Mouse (Mus musculus): ENCODE measurements at regions not wholly inside any gene's neighbourhood (a gene's known extent, or its start where the extent isn't known, plus 50 kb on each side); places are given as distances from the start of the nearest gene placed in this dataset.

- no peaks in the 10 kb centered on the region for H3K36me3 ChIP-seq (ENCODE audit: control insufficient read depth, insufficient read depth, low read length)
- no peaks in the 10 kb centered on the region for H3K27me3 ChIP-seq (replicated peaks; ENCODE audit: control insufficient read depth, insufficient read depth, low read length)
- no peak for ATAC-seq
- H3K9me3 ChIP-seq (replicated peaks; ENCODE audit: control insufficient read depth, low read length), result no peaks in the 10 kb centered on the region
- H3K4me3 ChIP-seq (ENCODE audit: low read depth, low read length), result no peak overlapping the region
- H3K4me2 ChIP-seq (ENCODE audit: low read length), result no peak overlapping the region
- peak; percentile 62 for DNase-seq (ENCODE audit: low spot score)
- no peak overlapping the region for H3K9ac ChIP-seq (ENCODE audit: low read length)
- no peak overlapping the region for H3K27ac ChIP-seq (ENCODE audit: low read depth, low read length)
- 37% methylated on average over 3 of the region's 3 CpGs for WGBS
- no peaks in the 10 kb centered on the region for H3K4me1 ChIP-seq (ENCODE audit: control insufficient read depth, insufficient read depth, low read length)
Measured at GRCm38 (mm10) chrX:130875289-130875688, 1125.7 kb downstream of the Diaph2 start.

- DNase-seq (ENCODE audit: low spot score) (no peak), ATAC-seq (no peak)
- H3K27me3 ChIP-seq (replicated peaks; ENCODE audit: control insufficient read depth, insufficient read depth, low read length), result no peaks in the 10 kb centered on the region
- H3K27ac ChIP-seq (ENCODE audit: low read depth, low read length), result no peak overlapping the region
- 89% methylated on average over 4 of the region's 4 CpGs for WGBS
- H3K4me1 ChIP-seq (ENCODE audit: control insufficient read depth, insufficient read depth, low read length), result no peaks in the 10 kb centered on the region
- H3K9me3 ChIP-seq (replicated peaks; ENCODE audit: control insufficient read depth, low read length), result no peaks in the 10 kb centered on the region
- no peak overlapping the region for H3K9ac ChIP-seq (ENCODE audit: low read length)
- no peak overlapping the region for H3K4me3 ChIP-seq (ENCODE audit: low read depth, low read length)
- H3K36me3 ChIP-seq (ENCODE audit: control insufficient read depth, insufficient read depth, low read length), result no peaks in the 10 kb centered on the region
- no peak overlapping the region for H3K4me2 ChIP-seq (ENCODE audit: low read length)
Measured at GRCm38 (mm10) chrX:130876120-130876519, 1126.6 kb downstream of the Diaph2 start.

Measured in forebrain, embryonic 14.5 days (tissue).